Mouse (Mus musculus): Measurements from ENCODE around the gene Piezo1. TPM values are rescaled to one million over a fixed set of nuclear protein-coding genes. Genes with fewer than 3 reads are reported as not detected.

Gene Piezo1
- polyA plus RNA-seq, 1 experiment from 2014 or later, result 11.6 TPM

DNA sequence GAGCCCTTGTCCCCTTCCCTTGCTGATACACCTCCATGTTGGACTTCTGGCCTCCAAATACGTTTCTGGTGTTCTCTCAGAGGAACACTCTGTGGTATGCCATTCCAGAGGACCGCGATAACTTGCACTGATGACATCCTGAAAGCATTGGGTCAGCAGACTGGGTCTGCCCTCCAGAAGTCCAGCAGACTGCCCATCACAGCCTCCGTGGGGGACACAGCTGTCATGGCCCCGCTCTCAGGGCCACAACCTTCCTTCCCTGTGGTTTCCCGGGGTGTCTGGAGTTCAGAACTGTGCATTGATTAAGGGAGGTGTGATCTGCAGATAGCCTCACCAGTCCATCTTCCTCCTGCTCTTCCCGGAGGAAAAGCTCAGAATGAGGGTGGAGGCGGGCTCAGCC, 88.6 kb downstream of the Piezo1 start:
- no peak overlapping the region for H3K4me3 ChIP-seq
- peaks cover 12% of the 10 kb centered on the region for H3K4me1 ChIP-seq
- no peak overlapping the region for H3K4me2 ChIP-seq (replicated peaks)
- H3K27me3 ChIP-seq, result peaks cover 57% of the 10 kb centered on the region
- WGBS, result 66% methylated on average over 8 of the region's 8 CpGs
- no peak for ATAC-seq (ENCODE audit: insufficient number of reproducible peaks, insufficient read depth, low FRiP score, low TSS enrichment)
- no peaks in the 10 kb centered on the region for H3K9me3 ChIP-seq
- H3K27ac ChIP-seq, result no peak overlapping the region
- H3K36me3 ChIP-seq, result peaks cover 25% of the 10 kb centered on the region
- no peak overlapping the region for H3K9ac ChIP-seq

DNA sequence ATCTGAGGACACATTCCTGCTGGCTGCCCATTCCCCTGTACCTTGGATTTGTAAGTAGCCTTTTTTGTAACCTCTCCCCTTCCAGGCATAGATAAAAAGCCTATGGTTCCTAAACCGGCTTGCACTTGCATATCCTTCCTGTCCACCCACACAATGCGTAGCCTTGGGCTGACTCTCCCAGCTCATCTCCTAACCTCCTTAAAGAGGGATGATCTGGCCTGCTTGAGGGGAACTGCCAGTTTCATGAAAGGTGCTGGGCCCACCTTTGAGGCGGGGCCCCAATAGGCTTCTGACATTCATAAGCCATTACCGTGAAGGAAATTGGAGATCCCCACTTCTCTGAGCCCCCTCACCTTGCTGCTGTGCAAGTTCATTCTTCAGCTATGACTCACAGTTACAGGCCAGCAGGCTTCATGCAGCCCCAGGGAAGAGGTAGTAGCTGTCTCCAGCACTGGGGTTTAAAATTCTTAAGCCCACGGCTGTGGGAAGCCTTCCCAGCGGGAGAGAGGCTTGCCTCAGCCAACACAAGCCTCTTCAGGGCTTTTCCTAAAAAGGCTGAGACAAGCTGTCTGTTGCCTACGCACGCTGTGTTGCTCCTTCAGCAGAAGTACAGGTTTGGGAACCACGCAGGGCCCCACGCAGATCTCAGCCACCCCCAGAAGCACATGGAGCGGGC, 89.5 kb downstream of the Piezo1 start:
- H3K9me3 ChIP-seq, result no peaks in the 10 kb centered on the region
- H3K27me3 ChIP-seq, result peaks cover 63% of the 10 kb centered on the region
- no peak overlapping the region for H3K9ac ChIP-seq
- peaks cover 16% of the 10 kb centered on the region for H3K36me3 ChIP-seq
- no peak for ATAC-seq (ENCODE audit: insufficient number of reproducible peaks, insufficient read depth, low FRiP score, low TSS enrichment)
- H3K4me1 ChIP-seq, result peaks cover 12% of the 10 kb centered on the region
- H3K27ac ChIP-seq, result no peak overlapping the region
- WGBS, result 54% methylated on average over 11 of the region's 11 CpGs
- no peak overlapping the region for H3K4me2 ChIP-seq (replicated peaks)
- no peak overlapping the region for H3K4me3 ChIP-seq

DNA sequence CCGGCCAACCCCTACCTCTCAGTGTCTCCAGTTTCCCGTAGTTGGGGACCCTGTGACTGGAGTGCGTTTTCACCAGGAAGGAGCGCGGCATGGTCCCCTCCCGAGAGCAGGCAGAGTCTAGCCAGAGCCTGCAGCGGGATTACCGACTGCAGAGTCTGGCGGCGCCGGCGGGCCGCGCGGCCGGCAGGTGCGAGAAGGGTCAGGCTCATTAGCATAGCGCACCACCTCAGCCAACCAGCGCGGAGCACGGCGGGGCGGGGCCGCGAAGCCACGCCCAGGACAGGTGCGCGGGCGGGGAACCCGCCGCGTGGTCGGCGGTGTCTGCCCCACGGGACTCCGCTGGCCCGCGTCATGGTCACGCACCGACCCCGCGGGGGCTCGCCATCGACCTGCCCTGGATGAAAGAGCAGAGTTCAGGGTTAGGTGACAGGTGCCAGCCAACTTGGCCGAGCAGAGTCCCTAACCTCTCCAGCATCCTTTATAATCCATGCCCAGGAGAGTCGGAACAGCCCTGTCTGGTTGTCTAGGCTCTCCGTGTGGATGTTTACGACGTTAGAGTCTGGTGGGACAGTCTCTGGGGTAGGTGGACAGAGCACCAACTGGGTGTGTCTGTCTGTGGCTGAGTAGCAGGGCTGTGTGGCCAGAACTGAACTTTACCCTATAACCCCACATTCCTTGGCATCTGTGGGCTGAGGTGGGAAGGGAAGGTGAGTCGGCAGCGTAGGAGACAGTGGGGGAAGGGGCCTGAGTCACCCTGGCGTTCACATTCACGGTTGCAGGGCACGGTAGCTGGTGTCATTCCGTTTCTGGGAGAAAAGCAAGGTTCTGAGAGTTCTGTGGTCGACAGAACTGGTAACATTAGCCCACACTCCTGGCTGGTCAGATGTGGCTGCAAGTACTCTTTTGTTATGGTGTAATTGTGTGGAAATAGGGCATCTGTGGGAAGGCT, 90.3 kb downstream of the Piezo1 start, which contains the start of gene Snai3:
Gene Snai3, minus strand, starts transcription at position 210 of the 949 bp plus-strand sequence.
- Histone ChIP-seq H3K9me3 (no peaks in the 10 kb centered on the region), H3K4me2 (replicated peaks) (peak within 1 kb of the TSS; percentile 57), H3K9ac (peak within 1 kb of the TSS; percentile 5; the same call in 1 of the 2 replicates), H3K4me1 (peaks cover 12% of the 10 kb centered on the region), H3K36me3 (peaks cover 9% of the 10 kb centered on the region; the same call in 1 of the 2 replicates), H3K27me3 (peaks cover 69% of the 10 kb centered on the region), H3K27ac (0 out of 2 replicates have a peak within 1 kb of the TSS, but pooled peaks have one; percentile 36), H3K4me3 (peak within 1 kb of the TSS; percentile 29)
- WGBS, result 3% methylated on average over 56 of the region's 56 CpGs
- peak; percentile 68 for ATAC-seq (ENCODE audit: insufficient number of reproducible peaks, insufficient read depth, low FRiP score, low TSS enrichment)

DNA sequence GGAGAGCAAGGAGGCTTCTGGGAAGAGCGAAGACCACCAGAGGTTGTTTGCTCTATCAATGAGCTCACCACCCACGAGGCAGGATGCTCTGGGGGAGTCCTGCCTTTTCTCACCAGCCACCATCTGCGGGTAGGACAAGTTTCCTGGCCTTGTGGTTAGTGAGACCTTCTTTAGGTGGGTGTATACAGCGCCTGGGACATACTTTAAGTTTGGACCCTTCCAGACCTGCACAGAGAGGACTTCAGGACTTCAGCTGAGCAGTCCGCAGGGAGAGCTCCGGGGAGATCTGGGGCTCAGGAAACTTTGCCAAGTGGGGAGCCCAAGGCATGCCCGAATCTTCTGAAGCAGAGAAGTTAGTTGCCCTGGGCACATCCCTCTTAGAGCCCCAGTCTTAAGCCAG, 91.1 kb downstream of the Piezo1 start:
- Histone ChIP-seq H3K4me2 (replicated peaks) (peak overlapping the region; percentile 57), H3K27me3 (peaks cover 71% of the 10 kb centered on the region), H3K9me3 (no peaks in the 10 kb centered on the region), H3K4me1 (peaks cover 12% of the 10 kb centered on the region), H3K9ac (no peak overlapping the region), H3K4me3 (peak overlapping the region; percentile 29), H3K27ac (0 out of 2 replicates have a peak overlapping the region, but pooled peaks have one; percentile 36), H3K36me3 (peaks cover 2% of the 10 kb centered on the region; the same call in 1 of the 2 replicates)
- 27% methylated on average over 7 of the region's 7 CpGs for WGBS
- ATAC-seq (ENCODE audit: insufficient number of reproducible peaks, insufficient read depth, low FRiP score, low TSS enrichment), result no peak

DNA sequence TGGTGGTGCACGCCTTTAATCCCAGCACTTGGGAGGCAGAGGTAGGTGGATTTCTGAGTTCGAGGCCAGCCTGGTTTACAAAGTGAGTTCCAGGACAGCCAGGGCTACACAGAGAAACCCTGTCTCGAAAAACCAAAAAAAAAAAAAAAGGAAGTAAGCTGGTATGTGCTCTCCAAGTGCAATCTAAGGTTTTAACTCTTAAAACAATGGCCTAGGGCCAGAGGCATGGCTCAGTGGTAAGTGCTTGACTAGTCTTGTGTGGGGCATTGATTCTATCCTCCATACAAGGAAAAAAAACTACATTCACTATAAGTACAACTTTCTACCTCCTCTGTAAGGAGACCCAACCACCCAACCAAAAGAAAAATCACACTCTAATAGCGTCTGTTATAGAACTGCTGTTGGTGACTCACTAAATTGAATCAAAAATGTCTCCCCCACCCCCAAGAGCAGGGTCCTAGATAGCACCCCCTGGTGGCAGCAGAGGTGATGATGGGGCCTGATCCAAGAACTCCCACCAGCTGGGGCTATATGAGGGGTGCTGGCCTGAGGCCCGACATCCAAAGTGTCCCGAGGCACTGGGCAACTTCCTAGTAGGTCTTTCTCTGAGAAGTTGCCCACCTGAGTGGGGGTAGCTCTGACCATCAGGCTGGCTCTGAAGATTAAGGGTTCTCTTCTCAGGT, 91.8 kb downstream of the Piezo1 start:
- H3K9ac ChIP-seq, result no peak overlapping the region
- no peak overlapping the region for H3K4me3 ChIP-seq
- no peak for ATAC-seq (ENCODE audit: insufficient number of reproducible peaks, insufficient read depth, low FRiP score, low TSS enrichment)
- H3K36me3 ChIP-seq, result no peaks in the 10 kb centered on the region
- peaks cover 12% of the 10 kb centered on the region for H3K4me1 ChIP-seq
- peaks cover 71% of the 10 kb centered on the region for H3K27me3 ChIP-seq
- H3K9me3 ChIP-seq, result no peaks in the 10 kb centered on the region
- H3K27ac ChIP-seq, result no peak overlapping the region
- no peak overlapping the region for H3K4me2 ChIP-seq (replicated peaks)
- WGBS, result 54% methylated on average over 6 of the region's 6 CpGs

DNA sequence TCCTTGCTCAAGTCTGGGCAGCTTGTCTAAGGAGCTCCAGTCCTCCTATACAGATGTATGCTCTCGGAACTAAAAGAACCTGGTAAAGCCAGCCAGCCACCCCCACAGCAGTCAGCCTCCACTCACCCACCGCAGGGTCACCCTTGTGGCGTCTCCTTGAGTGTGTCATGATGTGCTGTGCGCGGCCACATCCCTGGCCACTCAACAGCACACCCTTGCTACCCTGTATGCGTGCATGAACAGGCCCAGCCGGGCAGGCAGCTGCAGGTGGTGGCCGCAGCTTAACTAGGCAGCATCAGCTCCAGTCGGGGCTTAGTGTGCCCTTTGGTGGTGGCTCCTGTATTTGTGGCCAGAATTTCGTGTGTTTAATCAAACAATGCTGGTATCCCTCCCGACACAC, 94.0 kb downstream of the Piezo1 start:
- Histone ChIP-seq H3K27me3 (peaks cover 57% of the 10 kb centered on the region), H3K36me3 (no peaks in the 10 kb centered on the region), H3K27ac (no peak overlapping the region), H3K4me2 (replicated peaks) (no peak overlapping the region), H3K9me3 (no peaks in the 10 kb centered on the region), H3K9ac (no peak overlapping the region), H3K4me3 (no peak overlapping the region), H3K4me1 (peaks cover 12% of the 10 kb centered on the region)
- ATAC-seq (ENCODE audit: insufficient number of reproducible peaks, insufficient read depth, low FRiP score, low TSS enrichment), result no peak
- 69% methylated on average over 11 of the region's 11 CpGs for WGBS

DNA sequence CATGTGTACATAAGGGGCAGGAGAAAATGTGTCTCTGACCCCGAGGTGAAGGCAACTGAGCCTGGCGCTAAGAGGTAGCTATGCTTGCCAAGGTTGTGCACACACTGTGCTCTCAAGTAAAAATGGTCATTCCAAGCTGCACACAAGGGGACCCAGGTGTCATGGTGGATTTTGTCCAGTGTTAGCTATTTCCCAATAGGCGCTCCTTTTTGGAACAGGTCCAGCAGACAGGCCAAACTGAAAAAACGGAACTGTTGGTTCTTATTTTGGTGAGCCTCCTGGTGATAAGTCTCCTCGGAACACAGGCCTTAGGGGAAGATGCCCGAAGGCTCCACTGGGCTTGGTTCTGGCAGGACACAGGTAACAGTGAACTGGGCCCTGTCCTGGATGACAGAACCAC, 96.7 kb downstream of the Piezo1 start:
- Histone ChIP-seq H3K4me3 (no peak overlapping the region), H3K9ac (no peak overlapping the region), H3K4me1 (no peaks in the 10 kb centered on the region), H3K27ac (no peak overlapping the region), H3K9me3 (no peaks in the 10 kb centered on the region), H3K27me3 (peaks cover 29% of the 10 kb centered on the region), H3K36me3 (no peaks in the 10 kb centered on the region), H3K4me2 (replicated peaks) (no peak overlapping the region)
- WGBS, result 88% methylated on average over 6 of the region's 6 CpGs
- no peak for ATAC-seq (ENCODE audit: insufficient number of reproducible peaks, insufficient read depth, low FRiP score, low TSS enrichment)

DNA sequence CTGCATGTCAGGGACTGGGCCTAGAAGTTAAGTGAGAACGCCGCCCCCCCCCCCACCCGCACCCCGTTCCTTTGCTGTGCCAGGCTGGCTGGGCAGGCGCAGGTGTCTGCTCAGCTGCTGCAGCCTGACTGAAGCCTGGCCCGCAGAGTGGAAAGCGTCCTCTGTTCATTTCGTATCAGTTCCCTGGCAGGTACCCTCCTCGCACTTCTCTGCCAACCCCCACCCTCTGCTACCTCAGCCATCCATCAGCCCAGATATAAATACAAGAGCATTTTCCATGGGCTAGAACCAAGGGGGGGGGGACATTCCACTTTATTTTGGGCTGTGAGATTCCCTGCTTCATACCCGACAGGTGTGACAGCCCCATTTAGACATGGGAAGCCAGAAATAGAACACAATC, 99.0 kb downstream of the Piezo1 start:
- H3K27ac ChIP-seq, result no peak overlapping the region
- peaks cover 14% of the 10 kb centered on the region; the same call in 1 of the 2 replicates for H3K27me3 ChIP-seq
- H3K9me3 ChIP-seq, result no peaks in the 10 kb centered on the region
- H3K4me2 ChIP-seq (replicated peaks), result no peak overlapping the region
- H3K9ac ChIP-seq, result no peak overlapping the region
- no peaks in the 10 kb centered on the region for H3K4me1 ChIP-seq
- no peak overlapping the region for H3K4me3 ChIP-seq
- 85% methylated on average over 10 of the region's 10 CpGs for WGBS
- ATAC-seq (ENCODE audit: insufficient number of reproducible peaks, insufficient read depth, low FRiP score, low TSS enrichment), result no peak
- H3K36me3 ChIP-seq, result no peaks in the 10 kb centered on the region

DNA sequence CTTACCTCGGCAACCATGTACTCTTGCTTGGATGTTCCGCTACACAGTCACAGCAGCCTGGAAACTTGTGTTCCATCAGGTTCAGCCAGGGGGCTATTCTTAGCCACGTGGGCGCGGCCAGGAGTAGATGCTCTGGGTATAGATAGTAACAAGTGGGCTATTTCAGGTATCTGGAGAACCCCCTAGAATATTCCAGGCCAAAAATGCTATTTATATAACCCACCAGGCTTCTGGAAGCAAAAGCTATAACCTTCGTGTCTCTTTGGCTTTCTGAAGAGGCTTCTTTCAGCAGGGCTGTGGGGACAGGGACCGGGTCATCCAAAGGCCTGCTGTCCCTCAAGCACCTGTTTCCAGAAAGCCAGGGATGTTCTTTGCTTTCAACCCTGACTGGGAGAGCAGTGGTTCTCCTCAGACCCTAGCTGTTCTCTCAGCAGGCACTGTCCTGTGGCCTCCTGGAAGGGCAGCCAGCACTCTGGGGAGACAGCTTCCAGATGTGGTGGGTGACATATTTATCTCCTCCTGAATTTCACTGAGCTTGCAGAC, 99.9 kb downstream of the Piezo1 start:
- ATAC-seq (ENCODE audit: insufficient number of reproducible peaks, insufficient read depth, low FRiP score, low TSS enrichment), result no peak
- WGBS, result 77% methylated on average over 7 of the region's 7 CpGs
- no peak overlapping the region for H3K9ac ChIP-seq

DNA sequence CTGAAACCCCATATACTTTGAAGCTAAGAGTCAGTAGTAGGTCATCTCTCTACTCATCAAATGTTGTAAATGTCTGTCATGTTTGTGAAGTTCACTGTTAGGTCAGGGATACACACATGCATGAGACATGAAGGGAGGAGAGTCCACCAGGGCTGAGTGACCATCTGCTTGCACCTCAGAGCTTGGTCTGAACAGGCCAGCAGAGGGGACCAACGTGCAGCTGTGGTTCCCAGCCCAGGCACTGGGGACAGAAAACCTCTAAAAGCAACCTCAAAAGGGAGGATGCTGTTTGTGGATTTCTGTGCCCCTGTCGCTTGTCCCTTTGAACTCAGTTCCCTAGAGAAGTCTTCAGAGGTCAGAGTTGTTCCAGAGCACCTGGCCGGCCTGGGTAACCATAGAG, 105.9 kb downstream of the Piezo1 start:
- H3K4me3 ChIP-seq, result no peak overlapping the region
- no peak overlapping the region for H3K27ac ChIP-seq
- no peak for ATAC-seq (ENCODE audit: insufficient number of reproducible peaks, insufficient read depth, low FRiP score, low TSS enrichment)
- H3K9me3 ChIP-seq, result no peaks in the 10 kb centered on the region
- H3K9ac ChIP-seq, result no peak overlapping the region
- 64% methylated on average over 3 of the region's 3 CpGs for WGBS
- H3K36me3 ChIP-seq, result no peaks in the 10 kb centered on the region
- peak overlapping the region; percentile 53; the same call in 1 of the 2 replicates for H3K4me2 ChIP-seq (replicated peaks)
- 0 out of 2 replicates have a peak, but pooled peaks cover 3% of the 10 kb centered on the region for H3K27me3 ChIP-seq
- peaks cover 28% of the 10 kb centered on the region for H3K4me1 ChIP-seq

More for the DNA sequence above, 99.9 kb downstream of the Piezo1 start:
- peaks cover 8% of the 10 kb centered on the region; the same call in 1 of the 2 replicates for H3K27me3 ChIP-seq
- no peak overlapping the region for H3K27ac ChIP-seq
- no peak overlapping the region for H3K4me3 ChIP-seq
- H3K9me3 ChIP-seq, result no peaks in the 10 kb centered on the region
- H3K4me2 ChIP-seq (replicated peaks), result no peak overlapping the region
- H3K36me3 ChIP-seq, result no peaks in the 10 kb centered on the region
- H3K4me1 ChIP-seq, result no peaks in the 10 kb centered on the region

All from embryonic facial prominence, embryonic 12.5 days (tissue).